Mouse (Mus musculus): ENCODE measurements at regions not wholly inside any gene's neighbourhood (a gene's known extent, or its start where the extent isn't known, plus 50 kb on each side); places are given as distances from the start of the nearest gene placed in this dataset.

DNA sequence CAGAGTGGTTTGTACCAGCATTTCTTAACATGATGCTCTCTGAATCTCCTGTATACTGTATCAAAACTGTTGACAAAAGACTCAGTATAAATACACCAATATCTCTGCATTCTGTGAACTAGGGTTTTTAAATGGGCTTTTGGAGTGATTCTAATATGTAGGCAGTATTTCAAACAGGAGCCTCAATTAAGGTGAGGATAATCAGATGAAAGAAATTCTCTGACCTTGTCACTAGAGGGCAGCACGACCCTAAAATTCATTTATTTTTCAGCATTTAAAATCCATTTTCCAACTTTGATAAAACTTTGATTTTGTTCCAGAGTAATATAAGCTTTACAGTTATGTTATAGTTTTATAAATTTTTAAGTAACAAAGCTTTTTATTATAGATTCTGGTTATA lies 114.5 kb downstream of the Rfx6 start:
- no peak overlapping the region for H3K27ac ChIP-seq
- no peak overlapping the region for H3K4me3 ChIP-seq
- peak; percentile 67 for TF ChIP-seq CTCF (IDR thresholded peaks at IDR 0.05)
- no peak for DNase-seq
- intact Hi-C loops (cut with DNase I) = loop anchor here (2.0 to 10.0 kb wide), 6 partner anchors 133 to 391 kb away; no protein-coding TSS in a partner anchor

GRCm38 (mm10) chr10:51793876-51794275 lies 116.3 kb downstream of the Rfx6 start:
- no peak overlapping the region for H3K27ac ChIP-seq
- intact Hi-C loops (cut with DNase I) = loop anchor here (2.0 to 10.0 kb wide), 6 partner anchors 131 to 389 kb away; no protein-coding TSS in a partner anchor
- DNase-seq = peak; percentile 62
- no peak for TF ChIP-seq CTCF (IDR thresholded peaks at IDR 0.05)
- no peak overlapping the region for H3K4me3 ChIP-seq

- Histone ChIP-seq H3K4me3 (no peak overlapping the region), H3K27ac (no peak overlapping the region)
- no peak for TF ChIP-seq CTCF (IDR thresholded peaks at IDR 0.05)
- intact Hi-C loops (cut with DNase I) = no loop called here
- DNase-seq = no peak
Observed at GRCm38 (mm10) chr10:51816626-51817025, 139.1 kb downstream of the Rfx6 start.

GRCm38 (mm10) chr10:51823900-51824299 lies 146.3 kb downstream of the Rfx6 start:
- no peak for TF ChIP-seq CTCF (IDR thresholded peaks at IDR 0.05)
- Histone ChIP-seq H3K27ac (no peak overlapping the region), H3K4me3 (no peak overlapping the region)
- no peak for DNase-seq
- intact Hi-C loops (cut with DNase I) = no loop called here

DNA sequence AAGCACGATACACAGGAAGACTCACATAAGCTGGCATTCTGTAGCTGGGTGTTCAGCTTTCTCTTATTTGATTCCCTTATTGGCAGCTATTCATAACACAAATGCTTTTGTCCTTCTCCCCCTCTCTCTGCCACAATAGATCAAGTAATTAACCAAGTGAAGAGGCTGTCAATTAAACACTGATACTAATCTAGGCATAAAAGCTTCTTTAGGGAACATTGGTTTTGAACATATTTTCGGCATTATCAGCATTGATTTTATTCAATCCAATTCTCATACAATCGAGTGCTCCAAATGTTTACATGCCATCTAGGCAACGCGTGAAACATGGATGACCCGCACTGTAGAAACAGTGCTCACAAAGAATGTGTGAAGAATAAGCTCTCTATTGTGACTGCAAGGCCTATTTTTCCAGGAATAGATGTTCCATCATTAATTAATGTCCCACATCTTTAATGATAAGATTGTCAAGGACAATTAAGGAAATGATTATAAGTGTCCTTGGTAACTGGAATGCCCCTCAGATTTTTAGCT lies 148.9 kb downstream of the Rfx6 start:
- TF ChIP-seq CTCF (IDR thresholded peaks at IDR 0.05) = no peak
- intact Hi-C loops (cut with DNase I) = no loop called here
- no peak overlapping the region for H3K4me3 ChIP-seq
- H3K27ac ChIP-seq = no peak overlapping the region
- DNase-seq = no peak

DNA sequence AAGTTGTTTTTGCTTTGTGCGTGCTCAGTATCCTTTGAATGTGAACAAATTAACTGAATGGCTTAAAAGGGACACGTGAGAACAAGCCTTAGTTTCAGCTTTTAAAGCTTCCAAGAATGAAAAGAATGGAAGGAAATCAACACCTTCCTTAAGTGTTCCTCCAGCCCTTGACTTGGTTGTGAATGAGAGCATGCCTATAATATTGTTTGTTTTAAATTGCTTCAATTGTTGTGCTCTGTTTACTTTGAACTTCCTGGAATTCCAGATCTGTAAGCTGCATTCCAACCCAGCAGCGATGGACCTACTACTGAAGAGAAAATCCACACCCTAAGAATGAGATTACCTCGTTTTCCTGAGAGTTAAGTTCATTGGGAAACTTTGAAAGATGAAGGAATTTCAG lies 154.9 kb downstream of the Rfx6 start:
- no peak overlapping the region for H3K27ac ChIP-seq
- intact Hi-C loops (cut with DNase I) = no loop called here
- no peak for TF ChIP-seq CTCF (IDR thresholded peaks at IDR 0.05)
- H3K4me3 ChIP-seq = peak overlapping the region; percentile 61
- no peak for DNase-seq

- intact Hi-C loops (cut with DNase I) = no loop called here
- H3K4me3 ChIP-seq = no peak overlapping the region
- no peak for DNase-seq
- TF ChIP-seq CTCF (IDR thresholded peaks at IDR 0.05) = no peak
- no peak overlapping the region for H3K27ac ChIP-seq
Observed at GRCm38 (mm10) chr10:51843099-51843498, 165.5 kb downstream of the Rfx6 start.

DNA sequence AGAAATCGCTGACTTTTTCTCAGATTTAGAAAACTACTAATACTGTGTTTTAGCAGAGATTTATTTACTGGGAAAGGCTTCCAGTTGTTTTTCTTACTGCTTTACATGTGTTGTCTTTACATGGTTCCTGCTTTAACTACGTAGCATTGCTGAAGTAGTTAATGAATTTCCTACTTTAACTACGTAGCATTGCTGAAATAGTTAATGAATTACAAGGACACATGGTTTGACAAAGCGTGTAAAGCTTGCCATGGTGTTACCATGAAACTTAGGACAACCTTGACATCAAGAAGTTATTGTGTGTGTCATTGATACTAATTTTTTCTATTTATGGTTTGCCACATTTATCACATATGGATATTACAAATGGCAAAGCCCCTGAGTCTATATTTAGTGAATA lies 168.7 kb downstream of the Rfx6 start:
- DNase-seq = no peak
- intact Hi-C loops (cut with DNase I) = no loop called here
- Histone ChIP-seq H3K4me3 (no peak overlapping the region), H3K27ac (no peak overlapping the region)
- no peak for TF ChIP-seq CTCF (IDR thresholded peaks at IDR 0.05)

DNA sequence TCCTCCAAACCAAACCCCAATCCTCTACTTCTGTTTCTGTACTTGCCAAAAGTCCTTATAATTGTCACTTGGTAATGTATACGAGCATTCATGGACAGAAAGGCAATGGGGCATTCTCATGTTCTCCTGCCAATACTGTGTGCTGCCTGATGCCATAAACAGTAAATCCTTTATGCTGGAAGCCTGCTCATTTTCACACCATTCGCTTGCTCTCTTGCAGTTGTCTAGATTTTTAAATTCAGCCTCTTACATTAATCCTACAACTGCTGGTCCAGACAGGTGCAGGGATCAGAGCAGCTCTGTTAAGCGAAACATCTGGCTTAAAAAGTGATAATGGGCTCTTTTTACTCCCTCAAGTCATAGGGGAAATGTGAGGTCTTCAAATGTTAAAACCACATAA lies 152.9 kb upstream of the Vgll2 start:
- Histone ChIP-seq H3K4me3 (no peak overlapping the region), H3K27ac (no peak overlapping the region)
- no peak for TF ChIP-seq CTCF (IDR thresholded peaks at IDR 0.05)
- intact Hi-C loops (cut with DNase I) = no loop called here
- DNase-seq = no peak

GRCm38 (mm10) chr10:51911066-51911691 lies 111.1 kb upstream of the Vgll2 start:
- DNase-seq = no peak
- no peak overlapping the region for H3K27ac ChIP-seq
- intact Hi-C loops (cut with DNase I) = no loop called here
- no peak for TF ChIP-seq CTCF (IDR thresholded peaks at IDR 0.05)
- no peak overlapping the region for H3K4me3 ChIP-seq

GRCm38 (mm10) chr10:51912096-51912495 lies 110.2 kb upstream of the Vgll2 start:
- DNase-seq = no peak
- Histone ChIP-seq H3K27ac (no peak overlapping the region), H3K4me3 (no peak overlapping the region)
- no peak for TF ChIP-seq CTCF (IDR thresholded peaks at IDR 0.05)
- intact Hi-C loops (cut with DNase I) = no loop called here

DNA sequence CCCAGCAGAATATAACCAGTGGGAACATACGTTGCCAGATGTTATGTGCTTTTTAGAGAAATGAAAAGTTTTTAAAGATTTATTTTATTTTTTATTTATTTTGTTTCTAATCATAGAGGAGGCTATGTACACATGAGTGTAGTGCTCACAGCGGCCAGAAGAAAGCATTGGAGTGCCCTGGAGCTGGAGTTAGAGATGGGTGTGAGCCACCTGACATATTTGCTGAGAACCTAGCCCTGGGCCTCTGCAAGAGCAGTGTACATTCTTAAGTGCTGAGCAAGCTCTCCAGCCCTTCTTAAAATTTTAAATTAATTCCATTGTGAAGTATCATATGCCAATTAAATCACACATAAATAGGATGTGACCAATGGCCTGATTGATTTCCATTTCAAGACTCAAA lies 95.7 kb upstream of the Vgll2 start:
- intact Hi-C loops (cut with DNase I) = loop anchor here (5.0 to 10.0 kb wide), 2 partner anchors 96 to 132 kb away; partner anchors contain the start of gene Vgll2
- no peak for TF ChIP-seq CTCF (IDR thresholded peaks at IDR 0.05)
- Histone ChIP-seq H3K27ac (no peak overlapping the region), H3K4me3 (no peak overlapping the region)
- no peak for DNase-seq

GRCm38 (mm10) chr10:51929341-51929740 lies 93.0 kb upstream of the Vgll2 start:
- peak; percentile 52 for DNase-seq
- peak overlapping the region; percentile 91 for H3K27ac ChIP-seq
- H3K4me3 ChIP-seq = no peak overlapping the region; the same call in 1 of the 2 replicates
- no peak for TF ChIP-seq CTCF (IDR thresholded peaks at IDR 0.05)
- intact Hi-C loops (cut with DNase I) = loop anchor here (1.0 to 10.0 kb wide), 3 partner anchors 21 to 135 kb away; partner anchors contain the start of gene Vgll2

GRCm38 (mm10) chr10:51930266-51930665 lies 92.0 kb upstream of the Vgll2 start:
- TF ChIP-seq CTCF (IDR thresholded peaks at IDR 0.05) = no peak
- intact Hi-C loops (cut with DNase I) = loop anchor here (2.0 to 5.0 kb wide), 2 partner anchors 15 to 157 kb away; no protein-coding TSS in a partner anchor
- Histone ChIP-seq H3K4me3 (no peak overlapping the region), H3K27ac (peak overlapping the region; percentile 91)
- DNase-seq = peak; percentile 40
